Mouse (Mus musculus) kidney, adult 2 months (tissue): ENCODE measurements around the gene Snd1. TPM values are rescaled to one million over a fixed set of nuclear protein-coding genes. Genes with fewer than 3 reads are reported as not detected.

Source experiments
- DNase-seq: peaks from one replicate; pipeline ENCODE4 v3.0.0; 2021
- H3K27ac ChIP-seq: fragments of 200-500 bp; 2 replicates; pipeline ENCODE4 v1.5.1; 2012; ENCODE audit warnings: low read depth, low read length, control low read depth, inconsistent platforms; ENCODE audit not compliant: insufficient read depth
- H3K27me3 ChIP-seq: fragments of 200-500 bp; replicated peaks from 2 replicates; pipeline ENCODE4 v1.6.1; 2012; ENCODE audit warnings: mild to moderate bottlenecking, moderate library complexity, low read length, inconsistent platforms; ENCODE audit not compliant: control insufficient read depth, insufficient read depth
- H3K36me3 ChIP-seq: fragments of 200-500 bp; 2 replicates; pipeline ENCODE4 v1.6.1; 2012; ENCODE audit warnings: mild to moderate bottlenecking, moderate library complexity, low read length, inconsistent platforms; ENCODE audit not compliant: control insufficient read depth, insufficient read depth
- H3K4me1 ChIP-seq: fragments of 200-500 bp; 2 replicates; pipeline ENCODE4 v1.6.1; 2011; ENCODE audit warnings: low read length; ENCODE audit not compliant: control insufficient read depth, insufficient read depth
- H3K4me3 ChIP-seq: fragments of 200-500 bp; 2 replicates; pipeline ENCODE4 v1.5.1; 2011; ENCODE audit warnings: mild to moderate bottlenecking, low read depth, low read length, control low read depth; ENCODE audit not compliant: insufficient read depth
- CTCF ChIP-seq: fragments of 200-500 bp; conservative IDR thresholded peaks from 2 replicates; pipeline ENCODE4 v1.5.1; 2011; ENCODE audit warnings: low read depth, mild to moderate bottlenecking, control low read depth, low read length, moderate library complexity, mixed read lengths; ENCODE audit not compliant: insufficient read depth, insufficient read length
- POLR2A ChIP-seq: fragments of 200-500 bp; IDR thresholded peaks from one replicate; pipeline ENCODE4 v1.6.1; 2011; ENCODE audit warnings: low read depth, low read length, control low read depth
- WGBS: fragments of 180-500 bp; shearing (Covaris S2); methylation state at CpG from one replicate; pipeline ENCODE4 v1.1.7; 2018; 5-methylcytosine and 5-hydroxymethylcytosine counted together
- polyA plus RNA-seq: library from polyadenylated mRNA; depleted of rRNA; stranded (reverse); fragments of >200 nt; gene quantifications from 2 replicates; pipeline ENCODE4 v1.2.3, GENCODE M21; 2012

The Snd1 gene
- polyA plus RNA-seq, 1 experiment: 41.0 TPM

GRCm38 (mm10) chr6:28747931-28748670, 273.2 kb downstream of the Snd1 start:
- 49% methylated on average over 14 of the region's 14 CpGs for WGBS
- peaks cover 11% of the 10 kb centered on the region; the same call in 1 of the 2 replicates for H3K4me1 ChIP-seq
- H3K4me3 ChIP-seq: no peak overlapping the region
- peak overlapping the region; percentile 10; the same call in 1 of the 2 replicates for H3K27ac ChIP-seq
- H3K27me3 ChIP-seq: no peaks in the 10 kb centered on the region
- TF ChIP-seq POLR2A (no peak), CTCF (no peak)
- H3K36me3 ChIP-seq: no peaks in the 10 kb centered on the region
- DNase-seq: peak; percentile 46

DNA sequence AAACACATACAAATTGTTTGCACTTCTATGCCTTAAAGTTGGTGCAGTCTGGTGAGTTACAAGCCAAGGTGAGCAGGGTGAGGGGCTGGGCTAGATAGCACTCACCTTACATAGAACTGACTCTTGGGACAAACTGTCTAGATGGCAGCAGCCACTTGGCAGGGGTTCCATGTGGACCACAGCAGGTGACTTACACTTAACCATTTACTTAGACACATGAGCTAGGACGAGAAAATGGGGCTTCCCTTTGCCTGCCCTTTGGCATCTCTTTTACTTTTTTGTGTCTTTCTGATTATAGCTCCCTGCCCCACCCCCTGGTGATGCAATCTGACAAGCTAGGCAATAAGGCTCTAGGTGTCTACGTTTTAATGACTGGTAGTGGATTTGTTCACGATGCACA, 274.3 kb downstream of the Snd1 start:
- Histone ChIP-seq H3K27me3 (no peaks in the 10 kb centered on the region), H3K4me3 (no peak overlapping the region), H3K4me1 (peaks cover 8% of the 10 kb centered on the region; the same call in 1 of the 2 replicates), H3K36me3 (no peaks in the 10 kb centered on the region; the same call in 1 of the 2 replicates), H3K27ac (no peak overlapping the region)
- 79% methylated on average over 3 of the region's 3 CpGs for WGBS
- TF ChIP-seq POLR2A: no peak
- no peak for TF ChIP-seq CTCF
- DNase-seq: no peak

- 65% methylated on average over 3 of the region's 3 CpGs for WGBS
- DNase-seq: no peak
- TF ChIP-seq POLR2A (no peak), CTCF (no peak)
Measured at GRCm38 (mm10) chr6:28751186-28751585, 276.2 kb downstream of the Snd1 start.

GRCm38 (mm10) chr6:28753217-28753616, 278.3 kb downstream of the Snd1 start:
- H3K36me3 ChIP-seq: no peaks in the 10 kb centered on the region; the same call in 1 of the 2 replicates
- no peak overlapping the region for H3K4me3 ChIP-seq
- DNase-seq: no peak
- no peak for TF ChIP-seq POLR2A
- TF ChIP-seq CTCF: no peak
- H3K27me3 ChIP-seq: no peaks in the 10 kb centered on the region
- peaks cover 7% of the 10 kb centered on the region; the same call in 1 of the 2 replicates for H3K4me1 ChIP-seq
- WGBS: 96% methylated on average over 5 of the region's 5 CpGs
- no peak overlapping the region for H3K27ac ChIP-seq

More at GRCm38 (mm10) chr6:28751186-28751585, 276.2 kb downstream of the Snd1 start:
- no peaks in the 10 kb centered on the region for H3K27me3 ChIP-seq
- no peaks in the 10 kb centered on the region; the same call in 1 of the 2 replicates for H3K36me3 ChIP-seq
- H3K4me1 ChIP-seq: peaks cover 8% of the 10 kb centered on the region; the same call in 1 of the 2 replicates
- H3K27ac ChIP-seq: no peak overlapping the region
- H3K4me3 ChIP-seq: no peak overlapping the region

GRCm38 (mm10) chr6:28753681-28754080, 278.7 kb downstream of the Snd1 start:
- H3K4me3 ChIP-seq: no peak overlapping the region
- no peak overlapping the region for H3K27ac ChIP-seq
- DNase-seq: no peak
- no peaks in the 10 kb centered on the region for H3K27me3 ChIP-seq
- peaks cover 7% of the 10 kb centered on the region; the same call in 1 of the 2 replicates for H3K4me1 ChIP-seq
- 88% methylated on average over 5 of the region's 5 CpGs for WGBS
- no peak for TF ChIP-seq CTCF
- no peak for TF ChIP-seq POLR2A
- no peaks in the 10 kb centered on the region; the same call in 1 of the 2 replicates for H3K36me3 ChIP-seq

DNA sequence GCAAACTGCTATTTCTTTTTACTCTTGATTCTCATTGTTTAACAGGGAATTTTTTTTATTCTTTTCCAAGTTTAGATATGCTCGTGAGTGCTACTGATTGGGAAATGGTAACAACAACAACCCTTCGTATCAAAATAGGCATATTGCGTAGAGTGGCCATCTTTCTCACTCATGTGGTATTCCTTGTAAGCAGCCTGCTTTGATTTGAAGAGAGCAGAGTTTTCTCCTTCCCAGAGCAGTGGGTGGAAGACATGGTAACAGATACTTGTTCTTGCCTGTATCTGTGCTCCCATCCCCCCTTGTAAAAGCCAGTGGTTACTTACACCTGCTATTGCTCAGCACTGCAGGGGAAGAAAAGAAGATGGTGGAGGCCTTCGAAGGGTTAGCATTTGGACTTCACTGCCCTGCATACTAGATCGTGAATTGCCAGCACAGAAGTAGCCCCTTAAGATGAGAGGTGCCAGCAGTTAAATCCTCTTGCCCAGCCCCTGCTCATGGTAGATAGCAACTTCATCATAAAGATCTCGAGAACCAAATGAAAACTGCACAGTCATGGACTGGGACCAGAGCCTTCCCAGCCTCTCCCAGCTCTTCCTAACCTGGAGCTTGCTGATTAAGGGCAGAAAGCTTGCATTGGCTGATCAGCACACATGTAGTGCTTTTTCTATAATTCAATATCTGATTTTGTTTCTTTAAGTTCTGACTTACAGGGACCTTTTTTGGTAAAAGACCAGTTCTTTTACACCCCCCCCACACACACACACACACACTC, 279.4 kb downstream of the Snd1 start:
- Histone ChIP-seq H3K36me3 (no peaks in the 10 kb centered on the region; the same call in 1 of the 2 replicates), H3K4me3 (no peak overlapping the region), H3K4me1 (peaks cover 7% of the 10 kb centered on the region; the same call in 1 of the 2 replicates), H3K27me3 (no peaks in the 10 kb centered on the region), H3K27ac (no peak overlapping the region)
- TF ChIP-seq CTCF (no peak), POLR2A (no peak)
- DNase-seq: no peak
- WGBS: 96% methylated on average over 6 of the region's 6 CpGs
